Mouse (Mus musculus) erythroblast, embryonic 14.5 days (primary cell): ENCODE results near the gene Hoxd1. TPM values are rescaled to one million over a fixed set of nuclear protein-coding genes. Genes with fewer than 3 reads are reported as not detected.

Source experiments
- H3K27me3 ChIP-seq: 2 replicates; pipeline ENCODE4 v1.6.1; 2012; ENCODE audit warnings: inconsistent platforms; ENCODE audit not compliant: control insufficient read depth
- H3K36me3 ChIP-seq: 2 replicates; pipeline ENCODE4 v1.6.1; 2012; ENCODE audit warnings: mild to moderate bottlenecking, inconsistent platforms; ENCODE audit not compliant: control insufficient read depth
- H3K4me1 ChIP-seq: 2 replicates; pipeline ENCODE4 v1.6.1; 2012; ENCODE audit warnings: inconsistent platforms; ENCODE audit not compliant: control insufficient read depth
- H3K4me3 ChIP-seq: replicated peaks from 2 replicates; pipeline ENCODE3; 2012; ENCODE audit warnings: moderate library complexity, mild to moderate bottlenecking, inconsistent platforms
- H3K9me3 ChIP-seq: 2 replicates; pipeline ENCODE4 v1.6.1; 2012; ENCODE audit warnings: low read length, inconsistent platforms, mixed read lengths; ENCODE audit not compliant: control insufficient read depth
- GATA1 ChIP-seq: IDR thresholded peaks from 2 replicates; pipeline ENCODE4 v1.6.1; 2012; ENCODE audit warnings: low read length, inconsistent platforms, mixed read lengths
- TAL1 ChIP-seq: IDR thresholded peaks from 3 replicates; pipeline ENCODE4 v1.6.1; 2012; ENCODE audit warnings: low read length, inconsistent platforms, mixed read lengths
- polyA plus RNA-seq: library from polyadenylated mRNA; stranded (reverse); fragments of >175 nt; gene quantifications from 2 replicates; pipeline ENCODE4 v1.2.3, GENCODE M21; 2012

Hoxd1 gene
- polyA plus RNA-seq, 1 experiment, result not detected

DNA sequence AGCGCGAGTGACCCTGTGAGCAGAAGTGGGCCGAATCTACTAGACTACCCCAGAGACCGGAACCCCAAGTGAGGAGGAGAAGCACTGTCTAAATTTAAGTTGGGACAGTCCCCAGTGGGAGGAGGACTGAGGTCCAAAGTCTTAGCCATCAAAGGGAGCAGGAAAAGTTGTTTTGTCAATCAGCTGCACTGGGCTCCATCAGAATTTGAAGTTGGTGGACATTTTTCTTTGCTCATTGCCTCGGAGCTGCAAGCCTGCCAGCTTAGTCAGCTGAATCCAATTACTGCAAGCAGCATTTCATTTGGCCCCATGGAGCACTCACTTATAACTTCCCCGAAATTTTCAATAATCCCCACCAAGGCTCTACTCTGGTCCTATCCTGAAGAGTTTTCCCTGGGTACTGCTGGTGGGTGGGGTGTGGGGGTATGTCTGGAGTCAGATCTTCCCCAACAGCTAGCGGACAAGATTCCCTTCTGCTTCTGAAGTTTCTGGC is 25.2 kb upstream of the Hoxd1 start:
- no peaks in the 10 kb centered on the region for H3K4me1 ChIP-seq
- no peak for TF ChIP-seq TAL1
- no peak for TF ChIP-seq GATA1
- H3K27me3 ChIP-seq, result peaks cover 100% of the 10 kb centered on the region
- no peak overlapping the region for H3K4me3 ChIP-seq
- H3K36me3 ChIP-seq, result no peaks in the 10 kb centered on the region
- H3K9me3 ChIP-seq, result no peaks in the 10 kb centered on the region

GRCm38 (mm10) chr2:74738623-74739475 is 23.9 kb upstream of the Hoxd1 start:
- H3K27me3 ChIP-seq, result peaks cover 98% of the 10 kb centered on the region
- no peaks in the 10 kb centered on the region for H3K36me3 ChIP-seq
- no peaks in the 10 kb centered on the region for H3K4me1 ChIP-seq
- no peaks in the 10 kb centered on the region for H3K9me3 ChIP-seq
- H3K4me3 ChIP-seq, result no peak overlapping the region
- TF ChIP-seq GATA1, result no peak
- no peak for TF ChIP-seq TAL1

DNA sequence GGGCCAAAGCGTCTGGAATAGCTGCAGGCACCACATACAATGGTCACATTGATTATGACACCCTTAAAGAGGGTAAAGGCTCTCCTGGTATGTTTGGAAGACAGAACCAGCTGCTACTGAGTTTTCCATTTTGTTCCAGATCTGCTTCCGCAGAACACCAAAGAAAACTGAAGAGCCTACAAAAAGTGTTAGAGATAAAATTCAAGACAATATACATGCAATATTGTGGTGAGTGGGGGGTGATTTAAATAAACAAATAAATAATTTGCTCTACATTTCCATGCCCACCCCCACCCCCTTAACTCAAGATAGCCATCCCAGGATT is 23.3 kb upstream of the Hoxd1 start:
- Histone ChIP-seq H3K9me3 (no peaks in the 10 kb centered on the region), H3K4me3 (no peak overlapping the region), H3K36me3 (no peaks in the 10 kb centered on the region), H3K27me3 (peaks cover 98% of the 10 kb centered on the region), H3K4me1 (no peaks in the 10 kb centered on the region)
- TF ChIP-seq TAL1, result no peak
- no peak for TF ChIP-seq GATA1

DNA sequence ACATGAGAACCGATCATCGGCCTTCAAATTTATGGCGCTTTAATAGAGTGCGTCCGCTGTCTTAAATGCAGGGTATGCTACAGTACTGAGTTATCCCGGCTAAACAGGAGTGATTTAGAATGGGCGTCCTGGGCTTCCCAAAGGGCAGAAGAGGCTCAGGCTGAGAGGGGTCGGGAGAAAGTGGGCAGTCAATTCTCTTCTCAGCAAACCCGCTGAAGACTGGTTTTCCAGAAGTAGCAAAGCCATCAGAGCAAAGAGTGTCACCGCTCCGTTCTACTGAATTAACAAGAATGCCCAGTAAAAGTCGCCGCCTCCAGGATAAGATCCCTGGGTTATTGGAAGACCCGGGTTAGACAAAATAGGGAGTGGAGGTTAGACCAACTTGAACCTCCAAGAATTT is 22.9 kb upstream of the Hoxd1 start:
- TF ChIP-seq TAL1 (no peak), GATA1 (no peak)
- Histone ChIP-seq H3K36me3 (no peaks in the 10 kb centered on the region), H3K27me3 (peaks cover 98% of the 10 kb centered on the region), H3K4me1 (no peaks in the 10 kb centered on the region), H3K9me3 (no peaks in the 10 kb centered on the region), H3K4me3 (no peak overlapping the region)

GRCm38 (mm10) chr2:74740311-74741091 is 22.3 kb upstream of the Hoxd1 start:
- Histone ChIP-seq H3K4me1 (no peaks in the 10 kb centered on the region), H3K4me3 (no peak overlapping the region), H3K9me3 (no peaks in the 10 kb centered on the region), H3K27me3 (peaks cover 98% of the 10 kb centered on the region), H3K36me3 (no peaks in the 10 kb centered on the region)
- TF ChIP-seq GATA1, result no peak
- TF ChIP-seq TAL1, result no peak

- peaks cover 98% of the 10 kb centered on the region for H3K27me3 ChIP-seq
- no peak for TF ChIP-seq TAL1
- TF ChIP-seq GATA1, result no peak
- H3K36me3 ChIP-seq, result no peaks in the 10 kb centered on the region
- H3K4me1 ChIP-seq, result no peaks in the 10 kb centered on the region
- H3K4me3 ChIP-seq, result no peak overlapping the region
- H3K9me3 ChIP-seq, result no peaks in the 10 kb centered on the region
These were observed 21.4 kb upstream of the Hoxd1 start for GRCm38 (mm10) chr2:74741252-74741978.

DNA sequence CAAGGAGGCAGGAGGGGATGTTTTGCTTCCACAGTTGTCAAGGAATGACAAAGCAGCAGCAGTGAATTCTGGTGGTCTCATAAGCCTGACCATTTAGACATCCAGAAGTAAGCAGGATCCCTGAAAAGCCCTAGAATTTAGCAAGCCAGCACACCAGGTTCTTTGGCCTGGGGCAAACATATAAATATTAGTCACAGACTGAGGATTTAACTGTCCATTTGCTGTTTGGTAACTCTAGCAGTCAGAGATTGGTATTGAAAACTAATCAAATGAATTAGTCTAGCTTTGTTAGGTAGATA is 20.9 kb upstream of the Hoxd1 start:
- Histone ChIP-seq H3K36me3 (no peaks in the 10 kb centered on the region), H3K4me3 (no peak overlapping the region), H3K27me3 (peaks cover 98% of the 10 kb centered on the region), H3K9me3 (no peaks in the 10 kb centered on the region), H3K4me1 (no peaks in the 10 kb centered on the region)
- TF ChIP-seq GATA1, result no peak
- TF ChIP-seq TAL1, result no peak

GRCm38 (mm10) chr2:74745540-74746297 is 17.1 kb upstream of the Hoxd1 start:
- Histone ChIP-seq H3K9me3 (no peaks in the 10 kb centered on the region; the same call in 1 of the 2 replicates), H3K36me3 (no peaks in the 10 kb centered on the region), H3K27me3 (peaks cover 98% of the 10 kb centered on the region), H3K4me1 (no peaks in the 10 kb centered on the region), H3K4me3 (no peak overlapping the region)
- TF ChIP-seq TAL1 (no peak), GATA1 (no peak)
